Mouse (Mus musculus) liver, embryonic 13.5 days (tissue): ENCODE measurements around the gene Kcnt1. TPM values are rescaled to one million over a fixed set of nuclear protein-coding genes. Genes with fewer than 3 reads are reported as not detected.
A peak's percentile ranks its signal among the peaks of the same experiment; 100 is the strongest.

Experiments used
- ATAC-seq: fragments of 200-750 bp; cut with Nextera tagmentation; 2 replicates; pipeline ENCODE4 v1.8.0; 2017; ENCODE audit warnings: low read depth, mild to moderate bottlenecking, moderate number of reproducible peaks, moderate library complexity
- DNase-seq: peaks from one replicate; pipeline ENCODE4 v3.0.0; 2022
- H3K27ac ChIP-seq: fragments of 300-500 bp; sonication (generic); 2 replicates; pipeline ENCODE4 v1.5.1; 2015; ENCODE audit warnings: moderate library complexity, mild to moderate bottlenecking, inconsistent platforms
- H3K27me3 ChIP-seq: fragments of 300-500 bp; sonication (generic); 2 replicates; pipeline ENCODE4 v1.6.1; 2015; ENCODE audit warnings: mild to moderate bottlenecking, inconsistent platforms
- H3K36me3 ChIP-seq: fragments of 300-500 bp; sonication (generic); 2 replicates; pipeline ENCODE4 v1.6.1; 2015; ENCODE audit warnings: mild to moderate bottlenecking, inconsistent platforms
- H3K4me1 ChIP-seq: fragments of 300-500 bp; sonication (generic); replicated peaks from 2 replicates; pipeline ENCODE4 v1.6.1; 2015; ENCODE audit warnings: inconsistent platforms
- H3K4me2 ChIP-seq: fragments of 300-500 bp; sonication (generic); 2 replicates; pipeline ENCODE4 v1.6.1; 2015; ENCODE audit warnings: inconsistent platforms, mild to moderate bottlenecking, moderate library complexity
- H3K4me3 ChIP-seq: fragments of 300-500 bp; sonication (generic); replicated peaks from 2 replicates; pipeline ENCODE4 v1.5.1; 2015; ENCODE audit warnings: mild to moderate bottlenecking, inconsistent platforms
- H3K9ac ChIP-seq: fragments of 300-500 bp; sonication (generic); 2 replicates; pipeline ENCODE4 v1.6.1; 2015; ENCODE audit warnings: mild to moderate bottlenecking, inconsistent platforms
- H3K9me3 ChIP-seq: fragments of 300-500 bp; sonication (generic); replicated peaks from 2 replicates; pipeline ENCODE4 v1.6.1; 2016; ENCODE audit warnings: inconsistent platforms
- WGBS: fragments of 180-500 bp; shearing (Covaris S2); methylation state at CpG from one replicate; pipeline ENCODE4 v1.1.7; 2015; ENCODE audit not compliant: insufficient replicate concordance; 5-methylcytosine and 5-hydroxymethylcytosine counted together
- polyA plus RNA-seq: library from polyadenylated mRNA; unstranded; fragments of >200 nt; fragmentation: Nextera tagmentation; extraction: Ambion mirVana; gene quantifications from 2 replicates; pipeline ENCODE4 v1.2.1, GENCODE M21; 2015

Kcnt1 gene
- polyA plus RNA-seq, 1 experiment from 2014 or later, result 0.09 TPM

DNA sequence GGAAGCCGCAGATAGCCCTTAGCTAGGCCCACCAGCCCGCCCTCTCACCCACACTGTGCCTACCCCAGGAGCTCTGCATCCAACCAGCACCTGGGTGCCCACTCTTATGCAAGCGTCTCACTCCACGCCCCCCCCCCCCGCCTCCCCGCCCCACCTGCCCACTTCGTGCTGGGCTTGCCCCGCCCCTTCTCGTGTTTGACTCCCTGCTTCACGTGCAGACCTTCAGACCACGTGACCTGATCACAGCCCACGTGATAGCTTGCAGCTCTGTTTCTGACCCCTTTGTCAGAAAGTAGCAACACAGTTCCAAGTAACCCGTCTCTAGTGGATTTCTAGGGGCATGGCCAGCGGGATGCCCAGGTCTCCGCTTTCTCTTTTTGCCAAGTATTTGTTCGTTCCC, 16.3 kb upstream of the Kcnt1 start, which contains the start of gene Sohlh1:
TSS of gene Sohlh1 (minus strand) at position 23 of the 400 bp plus-strand sequence.
- 65% methylated on average over 16 of the region's 16 CpGs for WGBS
- Histone ChIP-seq H3K4me1 (no peaks in the 10 kb centered on the region), H3K9ac (no peak within 1 kb of the TSS), H3K27me3 (no peaks in the 10 kb centered on the region), H3K27ac (no peak within 1 kb of the TSS), H3K36me3 (no peaks in the 10 kb centered on the region), H3K4me2 (no peak within 1 kb of the TSS), H3K9me3 (no peaks in the 10 kb centered on the region), H3K4me3 (no peak within 1 kb of the TSS)
- DNase-seq (no peak), ATAC-seq (no peak)

DNA sequence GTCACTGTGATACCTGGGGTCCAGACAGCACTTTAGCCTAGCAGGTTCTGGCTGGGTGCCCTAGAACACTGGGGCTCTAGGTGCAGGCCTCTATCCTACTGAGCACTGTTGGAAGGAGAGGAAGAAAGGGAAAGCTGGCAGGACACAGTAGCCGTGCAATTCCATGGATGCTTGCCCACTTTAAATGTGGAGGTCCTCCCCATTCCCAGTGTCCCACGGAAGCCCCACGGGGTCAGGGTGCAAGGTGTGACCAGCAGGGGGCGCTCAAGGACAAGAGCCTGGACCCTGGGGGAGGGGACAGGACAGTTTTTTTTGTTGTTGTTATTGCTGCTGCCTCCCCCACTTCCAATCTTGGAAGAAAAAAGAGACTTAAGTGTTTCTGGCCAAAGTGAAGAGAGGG, 13.2 kb upstream of the Kcnt1 start:
- Histone ChIP-seq H3K27ac (no peak overlapping the region), H3K27me3 (no peaks in the 10 kb centered on the region), H3K36me3 (no peaks in the 10 kb centered on the region), H3K9me3 (no peaks in the 10 kb centered on the region), H3K4me2 (no peak overlapping the region), H3K4me3 (no peak overlapping the region), H3K9ac (no peak overlapping the region), H3K4me1 (no peaks in the 10 kb centered on the region)
- 11% methylated on average over 4 of the region's 4 CpGs for WGBS
- DNase-seq (peak; percentile 14), ATAC-seq (no peak)

DNA sequence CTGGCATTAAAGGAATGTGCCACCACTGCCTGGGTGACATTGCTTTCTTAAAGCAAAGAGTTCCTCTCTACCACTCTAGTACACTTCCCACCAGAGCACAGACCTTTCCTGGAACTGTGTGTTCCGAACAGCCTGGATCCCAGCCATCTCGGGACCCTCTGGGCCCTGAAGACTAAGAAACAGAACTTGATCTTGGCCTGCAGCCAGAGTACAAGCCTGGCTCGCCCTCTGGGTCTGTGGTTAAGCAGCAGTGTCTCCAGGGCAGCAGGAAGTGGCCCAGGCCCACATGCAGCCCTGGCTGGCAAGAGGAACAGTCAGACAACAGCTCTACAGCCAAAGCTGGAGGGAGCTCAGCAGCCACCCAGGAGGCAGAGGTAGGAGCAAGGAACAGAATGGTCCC, 10.9 kb upstream of the Kcnt1 start:
- Histone ChIP-seq H3K9ac (no peak overlapping the region), H3K36me3 (no peaks in the 10 kb centered on the region), H3K4me2 (no peak overlapping the region), H3K4me1 (no peaks in the 10 kb centered on the region), H3K9me3 (no peaks in the 10 kb centered on the region), H3K27me3 (no peaks in the 10 kb centered on the region), H3K4me3 (no peak overlapping the region), H3K27ac (no peak overlapping the region)
- 29% methylated on average over 3 of the region's 3 CpGs for WGBS
- no peak for ATAC-seq
- DNase-seq, result no peak

DNA sequence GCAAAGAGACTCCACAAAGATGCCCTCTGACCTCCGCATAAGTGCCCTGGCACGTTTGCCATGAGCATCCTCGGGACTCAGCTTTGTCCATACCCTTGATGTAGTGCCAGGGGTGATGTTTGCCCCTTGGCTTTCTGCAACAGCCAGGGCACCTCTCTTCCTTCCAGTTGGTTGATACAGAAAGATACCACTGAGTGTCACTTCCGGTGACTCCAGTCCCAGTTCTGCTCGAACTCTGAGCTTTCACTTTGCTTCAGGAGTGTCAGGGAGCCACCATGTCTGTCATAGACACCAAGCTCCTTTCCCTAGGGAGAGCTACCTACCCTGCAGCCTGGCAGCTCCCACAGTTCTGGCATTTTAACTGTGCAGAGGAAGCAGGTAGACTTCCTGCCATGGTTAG, 9.5 kb upstream of the Kcnt1 start:
- WGBS, result 55% methylated on average over 5 of the region's 5 CpGs
- no peaks in the 10 kb centered on the region for H3K9me3 ChIP-seq
- no peak overlapping the region for H3K4me2 ChIP-seq
- H3K4me1 ChIP-seq, result no peaks in the 10 kb centered on the region
- H3K36me3 ChIP-seq, result no peaks in the 10 kb centered on the region
- no peak overlapping the region for H3K27ac ChIP-seq
- H3K27me3 ChIP-seq, result no peaks in the 10 kb centered on the region
- H3K4me3 ChIP-seq, result no peak overlapping the region
- no peak for ATAC-seq
- H3K9ac ChIP-seq, result no peak overlapping the region
- no peak for DNase-seq

DNA sequence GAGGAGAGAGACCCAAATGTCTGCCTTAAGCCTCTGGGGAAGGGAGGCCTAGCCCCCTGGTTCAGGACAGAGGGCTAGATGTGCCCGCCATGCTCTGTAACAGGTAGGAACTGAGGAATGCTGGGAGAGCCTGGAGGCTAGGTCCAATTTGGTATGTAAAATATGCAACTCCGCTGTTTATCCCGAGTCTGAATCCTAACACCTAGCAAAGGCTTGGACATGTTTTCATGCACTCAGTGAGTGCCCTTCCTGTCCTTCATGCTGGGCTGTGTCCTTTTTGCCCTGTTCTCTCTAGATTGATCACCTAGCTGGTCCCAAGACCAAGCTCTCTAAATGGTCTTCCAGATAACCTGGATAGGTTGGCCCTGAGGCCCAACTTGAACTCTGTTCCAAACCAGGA, 3.6 kb upstream of the Kcnt1 start:
- peaks cover 32% of the 10 kb centered on the region for H3K27me3 ChIP-seq
- WGBS, result 62% methylated on average over 3 of the region's 3 CpGs

DNA sequence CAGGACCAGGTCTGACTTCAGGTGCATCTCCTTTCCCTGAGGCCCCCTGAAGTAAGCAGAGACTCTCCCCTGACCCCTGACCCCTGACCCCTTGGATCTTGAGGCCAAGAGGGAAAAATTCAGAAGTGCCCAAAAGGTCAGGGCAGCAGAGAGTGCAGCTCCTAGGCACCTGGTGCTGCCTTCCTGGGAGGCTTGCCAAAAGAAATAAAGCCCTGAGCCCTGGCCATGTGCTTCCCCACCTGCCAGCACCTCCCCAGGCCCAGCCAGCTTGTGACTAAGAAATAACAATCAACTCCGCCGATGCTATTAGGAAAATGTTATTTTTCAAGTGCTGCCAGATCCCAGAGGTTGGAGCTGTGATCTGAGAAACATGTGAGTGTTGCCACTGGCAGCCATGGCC, 1.5 kb upstream of the Kcnt1 start:
- no peaks in the 10 kb centered on the region for H3K9me3 ChIP-seq
- no peak overlapping the region for H3K27ac ChIP-seq
- no peak overlapping the region for H3K4me3 ChIP-seq
- ATAC-seq (no peak), DNase-seq (no peak)
- H3K4me1 ChIP-seq, result peaks cover 5% of the 10 kb centered on the region
- H3K4me2 ChIP-seq, result no peak overlapping the region
- WGBS, result 67% methylated on average over 2 of the region's 2 CpGs
- peaks cover 49% of the 10 kb centered on the region for H3K27me3 ChIP-seq
- H3K36me3 ChIP-seq, result no peaks in the 10 kb centered on the region
- H3K9ac ChIP-seq, result no peak overlapping the region

More for the DNA sequence above, 3.6 kb upstream of the Kcnt1 start:
- no peaks in the 10 kb centered on the region for H3K36me3 ChIP-seq
- no peak overlapping the region for H3K27ac ChIP-seq
- no peak overlapping the region for H3K9ac ChIP-seq
- ATAC-seq (no peak), DNase-seq (no peak)
- peaks cover 5% of the 10 kb centered on the region for H3K4me1 ChIP-seq
- no peak overlapping the region for H3K4me3 ChIP-seq
- H3K4me2 ChIP-seq, result no peak overlapping the region
- no peaks in the 10 kb centered on the region for H3K9me3 ChIP-seq

DNA sequence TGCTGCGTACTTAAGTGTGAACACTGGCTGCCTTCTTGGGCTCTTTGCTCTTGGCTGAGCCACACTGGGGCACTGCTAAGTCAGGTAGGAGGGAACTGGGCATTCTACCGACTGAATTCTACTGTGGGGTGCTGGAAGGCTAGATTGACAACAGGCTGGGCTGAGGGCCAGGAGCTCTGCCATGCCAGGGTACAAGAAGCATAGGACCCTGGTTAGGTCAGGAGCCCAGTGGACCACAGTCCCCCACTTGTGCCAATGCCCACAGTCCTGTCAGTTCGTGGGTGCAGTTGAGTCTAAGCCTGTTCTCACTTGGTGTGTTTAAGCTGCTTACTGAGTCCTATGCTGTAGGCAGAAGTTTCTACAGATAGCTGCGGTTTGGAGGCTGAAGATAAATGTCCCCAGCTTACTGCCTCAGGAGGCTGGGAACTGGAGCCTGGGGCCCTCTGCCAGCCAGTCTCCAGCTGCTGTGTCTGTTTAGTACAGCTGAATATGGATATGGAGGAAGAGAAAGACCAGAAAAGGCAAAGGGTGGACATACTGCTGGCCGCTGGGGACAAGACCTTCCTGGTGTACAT, 751 bp upstream of the Kcnt1 start:
- H3K4me2 ChIP-seq, result no peak overlapping the region
- no peak overlapping the region for H3K27ac ChIP-seq
- H3K9ac ChIP-seq, result no peak overlapping the region
- H3K9me3 ChIP-seq, result no peaks in the 10 kb centered on the region
- peaks cover 5% of the 10 kb centered on the region for H3K4me1 ChIP-seq
- no peaks in the 10 kb centered on the region for H3K36me3 ChIP-seq
- no peak overlapping the region for H3K4me3 ChIP-seq
- H3K27me3 ChIP-seq, result peaks cover 49% of the 10 kb centered on the region
- no peak for DNase-seq
- 46% methylated on average over 5 of the region's 5 CpGs for WGBS
- ATAC-seq, result no peak

DNA sequence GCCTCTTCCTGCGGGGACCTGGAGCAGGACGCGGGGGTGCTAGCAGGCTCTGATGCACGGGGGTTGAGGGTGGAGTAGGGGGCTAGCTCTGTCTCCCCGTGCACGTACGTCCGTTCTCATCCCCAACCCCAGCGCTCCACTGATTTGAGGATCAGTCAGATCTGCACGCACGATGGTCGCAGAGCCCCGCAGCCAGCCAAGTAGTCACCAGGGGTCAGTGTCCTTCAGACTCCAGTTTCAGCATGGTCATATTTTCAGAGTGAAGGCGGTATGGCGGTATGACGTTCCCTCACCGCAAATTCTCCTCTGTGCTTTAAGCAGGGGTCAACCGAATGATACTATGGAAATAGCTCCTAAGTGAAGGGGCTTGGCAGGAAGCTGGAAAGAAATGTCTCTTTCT, 696 bp downstream of the Kcnt1 start:
- Histone ChIP-seq H3K4me2 (no peak overlapping the region), H3K9me3 (no peaks in the 10 kb centered on the region), H3K4me1 (peaks cover 5% of the 10 kb centered on the region), H3K27ac (no peak overlapping the region), H3K9ac (no peak overlapping the region), H3K27me3 (peaks cover 55% of the 10 kb centered on the region), H3K4me3 (peak overlapping the region; percentile 39; the same call in 1 of the 2 replicates), H3K36me3 (no peaks in the 10 kb centered on the region)
- no peak for ATAC-seq
- 7% methylated on average over 18 of the region's 18 CpGs for WGBS
- no peak for DNase-seq

DNA sequence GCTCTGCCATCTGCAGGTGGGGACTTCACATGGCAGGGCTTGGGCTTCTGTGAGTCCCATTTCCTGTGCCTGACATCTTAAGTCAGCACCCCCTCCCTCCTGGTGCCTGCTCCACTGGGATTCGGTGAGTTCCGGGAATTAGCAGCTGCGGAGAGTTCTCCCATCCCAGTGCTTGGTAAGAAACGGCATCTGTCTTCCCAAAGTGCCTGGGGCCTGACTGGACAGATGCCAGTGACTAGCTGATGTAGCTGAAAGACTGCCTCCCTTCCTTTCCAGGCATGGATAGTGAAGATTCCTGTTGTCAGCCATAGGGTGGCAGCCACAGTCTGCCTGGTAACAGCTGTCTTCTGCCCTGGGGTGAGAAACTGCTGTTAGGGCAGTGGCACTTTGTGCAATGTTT, 1.9 kb downstream of the Kcnt1 start:
- no peak for DNase-seq

DNA sequence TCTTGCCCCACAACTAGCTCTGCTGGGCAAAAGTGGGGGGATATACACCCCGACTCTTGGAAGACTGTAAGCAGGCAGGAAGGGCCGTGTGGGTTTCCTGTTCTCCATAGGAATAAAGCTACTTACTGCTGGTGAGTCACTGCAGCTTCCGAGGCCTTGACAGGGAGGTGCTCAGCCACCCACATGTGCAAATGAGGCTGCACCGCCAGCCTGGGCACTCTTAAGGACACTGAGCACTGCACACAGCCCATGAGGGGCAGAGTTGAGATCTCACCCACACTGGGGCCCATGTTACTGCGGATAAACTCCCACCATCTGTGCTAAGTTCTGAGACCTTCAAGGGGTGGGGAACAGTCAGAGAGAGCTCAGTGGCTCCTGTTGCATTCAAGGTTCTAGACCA, 3.1 kb downstream of the Kcnt1 start:
- DNase-seq, result no peak
- H3K27ac ChIP-seq, result no peak overlapping the region
- WGBS, result 31% methylated on average over 5 of the region's 5 CpGs
- H3K9me3 ChIP-seq, result no peaks in the 10 kb centered on the region
- no peak overlapping the region for H3K9ac ChIP-seq
- H3K36me3 ChIP-seq, result no peaks in the 10 kb centered on the region
- H3K4me1 ChIP-seq, result peaks cover 5% of the 10 kb centered on the region
- peaks cover 55% of the 10 kb centered on the region for H3K27me3 ChIP-seq
- ATAC-seq, result no peak
- no peak overlapping the region for H3K4me2 ChIP-seq
- H3K4me3 ChIP-seq, result no peak overlapping the region

More for the DNA sequence above, 1.9 kb downstream of the Kcnt1 start:
- H3K27me3 ChIP-seq, result peaks cover 55% of the 10 kb centered on the region
- H3K9me3 ChIP-seq, result no peaks in the 10 kb centered on the region
- H3K36me3 ChIP-seq, result no peaks in the 10 kb centered on the region
- no peak overlapping the region for H3K9ac ChIP-seq
- H3K4me1 ChIP-seq, result peaks cover 5% of the 10 kb centered on the region
- ATAC-seq, result no peak
- 14% methylated on average over 4 of the region's 4 CpGs for WGBS
- H3K4me2 ChIP-seq, result no peak overlapping the region
- no peak overlapping the region for H3K27ac ChIP-seq
- no peak overlapping the region for H3K4me3 ChIP-seq

DNA sequence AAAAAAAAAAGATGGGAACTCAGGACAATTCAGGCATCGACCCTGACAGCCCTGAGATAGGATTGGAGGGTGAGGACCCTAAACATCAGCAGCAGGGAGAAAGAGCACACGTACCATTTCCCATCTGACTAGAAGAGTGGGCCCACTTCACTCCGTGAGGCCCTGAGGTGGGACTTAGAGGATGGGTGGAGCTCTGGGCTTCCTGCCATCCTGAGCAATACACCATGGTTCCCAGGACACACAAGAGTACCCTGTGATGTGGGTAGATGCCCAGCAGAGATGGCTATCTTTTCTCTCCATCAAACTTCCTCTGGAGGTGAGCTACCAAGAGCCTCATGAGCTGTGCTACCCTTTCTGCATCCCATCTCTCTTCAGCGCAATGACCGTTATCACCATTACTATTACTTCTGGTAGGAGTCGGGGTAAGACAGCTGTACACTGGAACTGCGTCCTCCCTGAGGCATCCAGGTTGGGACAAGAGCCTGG, 13.8 kb downstream of the Kcnt1 start:
- peaks cover 51% of the 10 kb centered on the region for H3K27me3 ChIP-seq
- ATAC-seq (no peak), DNase-seq (no peak)
- H3K4me3 ChIP-seq, result no peak overlapping the region
- peak overlapping the region; percentile 13; the same call in 1 of the 2 replicates for H3K4me2 ChIP-seq
- H3K27ac ChIP-seq, result no peak overlapping the region
- H3K36me3 ChIP-seq, result no peaks in the 10 kb centered on the region
- H3K9me3 ChIP-seq, result no peaks in the 10 kb centered on the region
- 31% methylated on average over 7 of the region's 7 CpGs for WGBS
- no peaks in the 10 kb centered on the region for H3K4me1 ChIP-seq
- H3K9ac ChIP-seq, result no peak overlapping the region

DNA sequence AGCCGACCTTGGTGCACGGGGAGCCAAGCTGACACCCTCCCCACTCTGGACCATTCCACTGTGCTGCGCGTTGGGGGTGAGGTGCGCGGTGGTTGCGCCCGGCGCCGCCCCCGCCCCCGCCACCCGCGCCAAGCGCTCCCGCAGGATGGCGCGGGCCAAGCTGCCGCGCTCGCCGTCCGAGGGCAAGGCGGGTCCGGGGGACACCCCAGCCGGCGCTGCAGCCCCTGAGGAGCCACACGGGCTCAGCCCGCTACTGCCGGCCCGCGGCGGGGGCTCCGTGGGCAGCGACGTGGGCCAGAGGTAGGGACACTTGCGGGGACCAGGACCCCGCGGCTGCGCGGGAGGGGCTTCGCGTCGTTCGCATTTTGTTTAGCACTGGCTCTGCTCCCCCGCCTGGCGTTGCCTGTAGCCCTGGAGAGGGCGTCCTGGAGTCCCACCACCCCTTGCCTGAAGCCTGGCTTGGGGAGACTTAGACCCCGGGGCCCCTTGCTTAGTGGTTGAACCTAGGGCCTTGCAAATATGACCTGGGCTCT, 14.3 kb downstream of the Kcnt1 start:
- Histone ChIP-seq H3K36me3 (no peaks in the 10 kb centered on the region), H3K4me2 (peak overlapping the region; percentile 13; the same call in 1 of the 2 replicates), H3K27ac (no peak overlapping the region), H3K4me3 (no peak overlapping the region), H3K9me3 (no peaks in the 10 kb centered on the region), H3K9ac (no peak overlapping the region), H3K27me3 (peaks cover 51% of the 10 kb centered on the region), H3K4me1 (no peaks in the 10 kb centered on the region)
- no peak for ATAC-seq
- no peak for DNase-seq
- WGBS, result 7% methylated on average over 49 of the region's 49 CpGs
